Mouse (Mus musculus): ENCODE data around the gene P2rx7. TPM values are rescaled to one million over a fixed set of nuclear protein-coding genes. Genes with fewer than 3 reads are reported as not detected.
A peak's percentile ranks its signal among the peaks of the same experiment; 100 is the strongest.

The P2rx7 gene
- total and polyA plus RNA-seq, 3 experiments = 0.72 to 9.0 (median 8.9) TPM

DNA sequence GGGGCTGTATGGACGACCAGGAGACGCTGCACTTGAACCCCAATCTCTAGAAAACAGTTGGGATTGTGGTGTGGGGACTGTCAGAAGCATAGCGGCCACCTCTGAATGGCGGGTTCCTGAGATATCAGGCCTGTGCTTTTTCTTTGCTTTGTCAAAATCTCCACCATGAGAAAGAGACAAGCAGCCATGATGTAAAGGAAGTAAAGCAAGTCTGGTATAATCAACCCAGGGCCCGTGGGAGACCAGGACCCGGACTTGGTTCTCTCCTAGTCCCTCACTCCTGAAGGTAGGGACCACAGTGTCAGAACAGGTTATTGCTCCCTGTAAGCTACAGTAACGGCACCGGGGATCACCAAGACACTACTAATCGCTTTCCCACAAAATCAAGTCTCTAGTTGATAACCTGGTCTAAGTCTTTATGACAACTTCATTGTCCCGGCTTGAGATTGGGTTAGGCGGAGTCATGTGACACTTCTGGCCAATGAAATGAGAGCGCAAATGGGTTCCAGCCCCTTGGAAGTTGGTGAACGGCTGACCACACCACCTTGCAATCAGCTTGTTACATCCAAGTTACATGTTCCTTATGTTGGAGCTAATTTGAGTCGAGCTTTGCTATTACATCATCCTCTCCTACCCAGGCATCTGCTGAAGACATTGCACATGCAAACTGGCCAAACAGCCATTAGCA is 18.0 kb upstream of the P2rx7 start:
- ATAC-seq (ENCODE audit: extremely low read depth, insufficient number of reproducible peaks, low FRiP score, poor library complexity, severe bottlenecking) (no peak), DNase-seq (ENCODE audit: low spot score) (no peak)
- H3K4me3 ChIP-seq (ENCODE audit: low read depth, low read length) = no peak overlapping the region
- H3K9me3 ChIP-seq (replicated peaks) = no peaks in the 10 kb centered on the region
- H3K36me3 ChIP-seq (replicated peaks) = no peaks in the 10 kb centered on the region
- peaks cover 12% of the 10 kb centered on the region; the same call in 1 of the 2 replicates for H3K27me3 ChIP-seq (ENCODE audit: insufficient read depth, low read length)
- peaks cover 61% of the 10 kb centered on the region for H3K4me1 ChIP-seq (ENCODE audit: insufficient read depth, low read depth, low read length)
- TF ChIP-seq CTCF (IDR thresholded peaks at IDR 0.05; ENCODE audit: low read depth, low read length) = no peak
- no peak for TF ChIP-seq GATA1 (IDR thresholded peaks at IDR 0.05; ENCODE audit: borderline replicate concordance, low read length)
- TF ChIP-seq POLR2AphosphoS5 (IDR thresholded peaks at IDR 0.05; ENCODE audit: insufficient replicate concordance, low read depth, low read length) = no peak
- TF ChIP-seq TAL1 (conservative IDR thresholded peaks at IDR 0.05; ENCODE audit: low read depth, low read length) = no peak
- TF ChIP-seq GATA2 (IDR thresholded peaks at IDR 0.05; ENCODE audit: borderline replicate concordance, low read depth, low read length) = no peak

DNA sequence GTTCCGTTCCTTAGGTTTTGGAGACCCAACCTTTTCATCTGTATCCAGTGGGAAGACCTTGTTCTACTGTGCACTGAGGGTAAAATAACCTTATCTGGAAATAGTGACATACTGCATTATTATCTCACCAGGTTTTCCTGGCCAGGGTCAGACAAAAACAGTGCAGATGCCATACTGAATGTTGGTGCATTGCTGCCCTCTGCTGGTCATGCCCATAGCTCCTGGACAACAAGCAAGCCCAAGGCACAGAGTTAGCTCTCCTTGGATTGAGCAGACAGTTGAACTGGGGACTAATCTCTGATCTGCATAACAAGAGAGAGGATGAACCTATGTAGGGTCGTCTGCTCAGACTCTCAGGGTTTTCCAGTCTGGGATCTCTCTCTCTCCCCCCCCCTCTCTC is 16.5 kb upstream of the P2rx7 start:
- no peak overlapping the region for H3K4me3 ChIP-seq (ENCODE audit: low read depth, low read length)
- peaks cover 47% of the 10 kb centered on the region for H3K4me1 ChIP-seq (ENCODE audit: insufficient read depth, low read depth, low read length)
- H3K36me3 ChIP-seq (replicated peaks) = no peaks in the 10 kb centered on the region

DNA sequence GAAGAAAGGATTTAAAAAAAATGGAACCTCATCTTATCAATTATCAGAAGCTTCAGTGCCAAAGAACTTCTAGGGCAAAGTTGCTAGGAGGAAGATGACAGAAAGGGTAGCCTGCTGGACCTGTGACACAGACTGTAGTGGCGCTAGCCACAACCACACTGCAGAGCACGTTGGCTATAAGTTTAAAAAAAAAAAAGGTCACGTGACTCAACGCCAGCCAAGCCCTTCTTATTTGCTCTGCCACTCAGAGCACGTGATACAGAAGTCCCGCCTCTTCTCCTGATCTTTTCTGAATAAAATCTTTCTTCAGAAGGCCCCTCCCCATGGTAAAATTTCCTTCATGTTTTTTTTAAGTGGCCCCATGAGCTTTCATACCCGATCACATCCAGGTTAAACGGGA is 8.5 kb upstream of the P2rx7 start:
- peaks cover 5% of the 10 kb centered on the region; the same call in 1 of the 2 replicates for H3K27me3 ChIP-seq (ENCODE audit: insufficient read depth, low read length)
- ATAC-seq (ENCODE audit: extremely low read depth, insufficient number of reproducible peaks, low FRiP score, poor library complexity, severe bottlenecking) (no peak), DNase-seq (ENCODE audit: low spot score) (no peak)
- H3K4me1 ChIP-seq (ENCODE audit: insufficient read depth, low read depth, low read length) = peaks cover 40% of the 10 kb centered on the region
- TF ChIP-seq GATA1 (IDR thresholded peaks at IDR 0.05; ENCODE audit: borderline replicate concordance, low read length) = no peak
- TF ChIP-seq TAL1 (conservative IDR thresholded peaks at IDR 0.05; ENCODE audit: low read depth, low read length) = no peak
- no peak for TF ChIP-seq CTCF (IDR thresholded peaks at IDR 0.05; ENCODE audit: low read depth, low read length)
- TF ChIP-seq POLR2AphosphoS5 (IDR thresholded peaks at IDR 0.05; ENCODE audit: insufficient replicate concordance, low read depth, low read length) = no peak
- no peaks in the 10 kb centered on the region for H3K36me3 ChIP-seq (replicated peaks)
- H3K9me3 ChIP-seq (replicated peaks) = no peaks in the 10 kb centered on the region
- no peak overlapping the region for H3K4me3 ChIP-seq (ENCODE audit: low read depth, low read length)

More for the DNA sequence above, 16.5 kb upstream of the P2rx7 start:
- no peaks in the 10 kb centered on the region for H3K9me3 ChIP-seq (replicated peaks)
- DNase-seq (ENCODE audit: low spot score) (peak; percentile 67), ATAC-seq (ENCODE audit: extremely low read depth, insufficient number of reproducible peaks, low FRiP score, poor library complexity, severe bottlenecking) (peak; percentile 34; the same call in 1 of the 2 replicates)
- H3K27me3 ChIP-seq (ENCODE audit: insufficient read depth, low read length) = peaks cover 12% of the 10 kb centered on the region; the same call in 1 of the 2 replicates
- TF ChIP-seq POLR2AphosphoS5 (IDR thresholded peaks at IDR 0.05; ENCODE audit: insufficient replicate concordance, low read depth, low read length) = no peak
- TF ChIP-seq CTCF (IDR thresholded peaks at IDR 0.05; ENCODE audit: low read depth, low read length) = peak; percentile 94
- TF ChIP-seq GATA2 (IDR thresholded peaks at IDR 0.05; ENCODE audit: borderline replicate concordance, low read depth, low read length) = no peak
- TF ChIP-seq TAL1 (conservative IDR thresholded peaks at IDR 0.05; ENCODE audit: low read depth, low read length) = no peak
- TF ChIP-seq GATA1 (IDR thresholded peaks at IDR 0.05; ENCODE audit: borderline replicate concordance, low read length) = no peak

DNA sequence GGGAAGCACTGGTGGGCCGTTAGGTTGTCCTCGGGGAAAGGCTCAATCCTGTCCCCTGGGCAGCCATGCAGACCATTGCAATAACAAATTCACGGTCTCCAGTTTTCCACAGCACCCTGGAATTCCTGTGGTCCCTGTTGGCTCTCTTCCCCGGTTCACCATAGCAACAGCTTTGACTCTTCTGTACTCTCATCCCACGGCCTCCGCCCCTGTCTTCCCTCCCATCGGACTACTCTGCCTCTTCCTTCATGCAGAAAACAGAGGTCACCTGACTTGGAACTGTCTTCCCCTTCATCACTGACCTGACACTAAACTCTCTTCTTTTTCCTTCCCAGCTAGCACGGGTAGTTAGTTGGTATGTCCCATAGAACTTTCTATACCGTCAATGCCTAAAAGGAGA is 7.4 kb upstream of the P2rx7 start:
- TF ChIP-seq TAL1 (conservative IDR thresholded peaks at IDR 0.05; ENCODE audit: low read depth, low read length) (no peak), CTCF (IDR thresholded peaks at IDR 0.05; ENCODE audit: low read depth, low read length) (no peak), GATA1 (IDR thresholded peaks at IDR 0.05; ENCODE audit: borderline replicate concordance, low read length) (no peak), POLR2AphosphoS5 (IDR thresholded peaks at IDR 0.05; ENCODE audit: insufficient replicate concordance, low read depth, low read length) (no peak), GATA2 (IDR thresholded peaks at IDR 0.05; ENCODE audit: borderline replicate concordance, low read depth, low read length) (no peak)
- 0 out of 2 replicates have a peak, but pooled peaks cover 3% of the 10 kb centered on the region for H3K27me3 ChIP-seq (ENCODE audit: insufficient read depth, low read length)
- no peak for DNase-seq (ENCODE audit: low spot score)

DNA sequence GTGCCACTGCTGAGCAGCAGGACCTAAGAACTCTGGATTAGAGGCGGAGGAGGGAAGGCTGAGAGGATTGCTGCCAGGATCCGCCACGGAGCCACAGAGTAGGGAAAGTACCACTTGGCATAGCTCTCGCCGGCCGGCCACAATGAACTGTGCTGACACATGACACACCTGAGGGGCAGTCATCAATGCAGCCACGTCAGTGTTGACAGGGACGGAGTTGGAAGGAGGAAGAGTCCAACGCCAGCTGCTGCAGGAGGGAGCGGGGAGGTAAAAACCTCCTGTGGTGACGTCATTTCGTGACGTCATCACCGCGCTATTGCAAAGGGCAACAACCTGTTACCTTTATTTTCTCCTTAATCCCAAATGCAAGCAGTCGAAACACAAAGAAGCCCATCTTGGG is 6.8 kb upstream of the P2rx7 start:
- DNase-seq (ENCODE audit: low spot score) = no peak
- Histone ChIP-seq H3K27me3 (ENCODE audit: insufficient read depth, low read length) (0 out of 2 replicates have a peak, but pooled peaks cover 3% of the 10 kb centered on the region), H3K4me1 (ENCODE audit: insufficient read depth, low read depth, low read length) (peaks cover 40% of the 10 kb centered on the region), H3K4me3 (ENCODE audit: low read depth, low read length) (no peak overlapping the region), H3K36me3 (replicated peaks) (no peaks in the 10 kb centered on the region), H3K9me3 (replicated peaks) (no peaks in the 10 kb centered on the region)
- TF ChIP-seq TAL1 (conservative IDR thresholded peaks at IDR 0.05; ENCODE audit: low read depth, low read length) (no peak), CTCF (IDR thresholded peaks at IDR 0.05; ENCODE audit: low read depth, low read length) (no peak), GATA2 (IDR thresholded peaks at IDR 0.05; ENCODE audit: borderline replicate concordance, low read depth, low read length) (no peak), GATA1 (IDR thresholded peaks at IDR 0.05; ENCODE audit: borderline replicate concordance, low read length) (no peak), POLR2AphosphoS5 (IDR thresholded peaks at IDR 0.05; ENCODE audit: insufficient replicate concordance, low read depth, low read length) (no peak)
- no peak for ATAC-seq (ENCODE audit: extremely low read depth, insufficient number of reproducible peaks, low FRiP score, poor library complexity, severe bottlenecking)

More for the DNA sequence above, 7.4 kb upstream of the P2rx7 start:
- Histone ChIP-seq H3K9me3 (replicated peaks) (no peaks in the 10 kb centered on the region), H3K36me3 (replicated peaks) (no peaks in the 10 kb centered on the region), H3K4me1 (ENCODE audit: insufficient read depth, low read depth, low read length) (peaks cover 40% of the 10 kb centered on the region), H3K4me3 (ENCODE audit: low read depth, low read length) (no peak overlapping the region)
- no peak for ATAC-seq (ENCODE audit: extremely low read depth, insufficient number of reproducible peaks, low FRiP score, poor library complexity, severe bottlenecking)

DNA sequence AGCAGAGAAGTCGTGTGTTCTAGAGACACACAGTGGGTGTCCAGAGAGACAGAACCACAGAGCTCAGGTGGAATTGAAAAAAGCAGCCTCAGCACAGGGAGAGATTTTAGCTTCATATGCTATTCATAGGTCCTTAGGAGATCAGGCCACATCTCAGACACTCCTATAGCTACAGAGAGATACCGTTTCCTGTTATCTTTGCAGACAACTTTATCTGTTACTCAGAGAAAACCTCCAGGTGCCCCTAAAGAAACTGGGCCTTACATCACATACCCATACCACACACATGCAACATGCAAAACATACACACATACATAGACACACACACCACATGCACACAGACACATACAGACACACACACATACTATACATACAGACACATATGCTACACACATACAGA is 5.4 kb upstream of the P2rx7 start:
- TF ChIP-seq CTCF (IDR thresholded peaks at IDR 0.05; ENCODE audit: low read depth, low read length) = no peak
- ATAC-seq (ENCODE audit: extremely low read depth, insufficient number of reproducible peaks, low FRiP score, poor library complexity, severe bottlenecking) (no peak), DNase-seq (ENCODE audit: low spot score) (no peak)
- H3K4me3 ChIP-seq (ENCODE audit: low read depth, low read length) = no peak overlapping the region
- no peaks in the 10 kb centered on the region for H3K9me3 ChIP-seq (replicated peaks)
- H3K36me3 ChIP-seq (replicated peaks) = no peaks in the 10 kb centered on the region
- peaks cover 6% of the 10 kb centered on the region; the same call in 1 of the 2 replicates for H3K27me3 ChIP-seq (ENCODE audit: insufficient read depth, low read length)
- H3K4me1 ChIP-seq (ENCODE audit: insufficient read depth, low read depth, low read length) = peaks cover 41% of the 10 kb centered on the region
